Mouse (Mus musculus) lung, postnatal 36 days (tissue): Measurements from ENCODE around the gene Arhgap32.
A peak's percentile ranks its signal among the peaks of the same experiment; 100 is the strongest.
"Not testable (repeated sequence)": the region's sequence is repeated elsewhere in the genome, so short reads cannot be mapped to it uniquely, and the experiment has no call there.

ENCODE experiments used
- DNase-seq: peaks from one replicate; pipeline ENCODE4 v3.0.0; 2022; ENCODE audit warnings: mixed read lengths

Arhgap32 gene

DNA sequence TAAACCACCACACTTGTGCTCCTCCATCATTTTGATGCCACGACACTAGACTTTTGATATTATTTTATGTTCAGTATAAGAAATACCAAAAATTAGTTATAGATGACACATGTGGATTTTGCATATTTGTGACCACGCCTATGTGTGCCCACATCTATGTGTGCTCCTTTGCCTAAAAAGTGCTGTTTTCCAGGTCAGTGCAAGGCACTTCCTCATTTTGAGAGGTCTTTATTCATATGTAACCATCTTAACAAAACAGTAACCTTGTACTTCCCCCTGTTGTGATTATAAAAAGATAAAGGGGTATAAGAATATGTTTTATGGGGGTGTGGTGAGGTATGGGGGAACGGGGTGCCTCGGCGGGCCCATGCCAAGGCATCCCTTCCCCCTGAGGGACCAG is 22.7 kb downstream of the Arhgap32 start:
- DNase-seq: no peak

- peak; percentile 36 for DNase-seq
These were observed 23.7 kb downstream of the Arhgap32 start for GRCm38 (mm10) chr9:32139641-32140040.

DNA sequence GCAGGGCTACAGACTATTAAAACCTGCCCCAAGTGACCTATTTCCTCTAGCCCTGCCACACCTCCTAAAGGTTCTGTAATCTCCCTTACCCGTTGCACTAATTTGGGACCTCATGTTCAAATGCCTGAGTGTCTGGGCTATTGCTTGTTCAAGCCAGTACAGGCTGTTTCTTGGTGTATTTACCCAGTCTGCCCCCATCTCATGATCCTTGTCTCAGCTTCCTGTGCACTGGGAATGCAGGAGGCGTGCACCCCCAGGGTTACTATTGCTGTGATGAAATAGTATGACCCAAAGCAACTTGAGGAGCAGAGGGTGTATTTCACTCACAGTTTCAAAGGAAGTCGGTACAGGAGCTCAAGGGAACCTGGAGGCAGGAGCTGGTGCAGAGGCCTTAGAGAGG is 26.9 kb downstream of the Arhgap32 start:
- DNase-seq: no peak

- DNase-seq: no peak
These were observed 27.5 kb downstream of the Arhgap32 start for GRCm38 (mm10) chr9:32143451-32143850.

GRCm38 (mm10) chr9:32146257-32146996 is 30.5 kb downstream of the Arhgap32 start:
- DNase-seq: peak; percentile 45

DNA sequence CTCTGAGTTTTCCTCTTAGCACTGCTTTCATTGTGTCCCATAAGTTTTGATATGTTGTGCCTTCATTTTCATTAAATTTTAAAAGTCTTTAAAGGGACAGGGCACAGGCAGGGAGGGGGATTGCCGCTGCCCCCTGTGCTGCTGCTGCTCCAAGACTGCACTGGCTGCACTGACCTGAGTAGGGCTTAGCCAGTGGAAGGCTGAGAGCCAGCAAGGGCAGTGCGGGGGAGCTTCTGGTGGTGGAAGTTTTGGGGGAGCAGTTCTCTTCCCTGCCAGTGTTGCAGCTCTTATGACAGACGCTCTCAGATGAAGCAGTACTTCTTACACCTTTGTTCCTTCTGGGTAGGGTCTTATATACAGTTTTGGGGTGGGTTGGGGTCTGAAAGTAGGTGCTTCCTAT is 33.3 kb downstream of the Arhgap32 start:
- DNase-seq: no peak

GRCm38 (mm10) chr9:32149836-32150642 is 34.1 kb downstream of the Arhgap32 start:
- no peak for DNase-seq

DNA sequence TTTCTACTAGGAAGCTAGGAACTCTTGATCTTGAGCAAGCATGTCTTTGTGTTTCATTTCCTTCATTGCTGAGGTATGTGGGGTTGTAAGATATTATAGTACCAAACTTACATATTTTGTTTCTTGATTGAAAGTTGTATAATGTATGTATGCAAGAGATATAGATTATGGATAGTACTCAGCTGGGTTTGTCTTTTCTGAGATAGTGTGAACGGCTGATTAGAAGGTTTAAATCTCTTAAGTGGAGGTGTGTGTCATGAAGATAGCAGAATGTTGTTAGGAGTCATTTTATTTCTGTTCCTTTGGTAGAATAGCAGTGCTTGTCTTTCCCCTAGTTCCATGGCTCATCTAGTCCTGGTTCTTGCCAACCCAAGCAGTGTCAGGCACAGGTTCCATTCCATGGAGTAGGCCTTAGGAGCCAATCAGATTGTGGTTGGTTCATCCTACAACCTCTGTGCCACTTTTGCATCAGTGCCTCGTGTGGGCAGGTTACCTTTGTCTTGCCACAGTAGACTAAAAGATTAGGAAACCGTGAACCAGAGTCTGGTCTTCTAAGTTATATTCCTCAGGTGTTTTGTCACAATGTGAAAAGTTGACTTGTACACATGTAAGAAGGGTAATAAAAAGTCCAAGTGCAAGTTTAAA is 38.9 kb downstream of the Arhgap32 start:
- no peak for DNase-seq

DNA sequence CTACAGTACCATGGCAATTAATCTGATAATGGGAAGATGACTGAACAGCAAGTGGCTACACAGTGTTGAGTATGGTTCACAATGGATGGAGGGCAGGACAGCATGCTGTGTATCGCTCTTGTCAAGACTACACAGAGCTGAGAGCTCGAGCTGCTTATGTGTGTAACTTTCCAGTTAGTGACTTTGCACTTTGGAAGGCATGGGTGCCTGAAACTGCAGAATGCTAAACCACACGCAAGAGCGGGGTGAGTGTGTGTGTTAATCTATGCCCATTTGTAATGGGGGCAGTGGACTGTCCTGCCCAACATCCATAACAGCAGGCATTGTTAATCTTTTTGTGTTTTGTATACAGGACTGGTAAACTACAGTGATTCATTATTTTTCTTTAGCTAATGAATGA is 40.8 kb downstream of the Arhgap32 start:
- DNase-seq: no peak

GRCm38 (mm10) chr9:32157201-32157600 is 41.3 kb downstream of the Arhgap32 start:
- no peak for DNase-seq

DNA sequence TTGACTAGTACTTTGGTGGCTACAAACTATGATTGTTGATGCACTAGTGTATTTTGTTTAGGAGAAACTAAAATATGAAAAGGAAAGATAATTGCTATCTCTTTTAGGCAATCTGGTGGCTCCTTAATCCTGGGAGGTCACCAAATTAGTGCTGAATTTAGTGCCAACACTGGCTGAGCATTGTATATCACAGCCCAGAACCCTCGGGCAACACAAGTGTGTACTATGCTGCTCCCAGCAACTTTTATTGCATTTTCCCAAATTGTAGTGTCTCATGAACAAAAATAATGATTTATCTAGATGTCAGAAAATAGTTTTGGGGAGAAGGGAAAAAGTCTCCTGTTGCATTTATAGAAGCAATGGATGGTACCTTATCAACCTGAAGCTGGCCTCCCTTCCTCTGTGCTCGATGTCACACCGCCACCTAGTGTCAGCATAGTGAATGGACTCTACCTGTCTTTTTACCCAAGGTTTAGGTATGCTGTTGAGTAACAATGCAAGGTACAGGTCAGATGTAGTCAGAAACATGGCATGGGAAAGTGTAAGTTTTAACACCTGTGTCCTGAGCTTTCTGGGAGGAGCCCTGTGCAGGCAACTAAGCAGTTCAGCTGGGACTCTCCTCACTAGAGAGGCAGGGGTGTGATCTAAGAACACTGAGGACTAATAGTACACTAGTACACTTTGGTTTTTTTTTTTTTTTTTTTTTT is 43.1 kb downstream of the Arhgap32 start:
- peak; percentile 78 for DNase-seq

GRCm38 (mm10) chr9:32159724-32160123 is 43.8 kb downstream of the Arhgap32 start:
- DNase-seq: no peak

- no peak for DNase-seq
These were observed 46.9 kb downstream of the Arhgap32 start for GRCm38 (mm10) chr9:32162792-32163191.

GRCm38 (mm10) chr9:32163820-32164219 is 47.9 kb downstream of the Arhgap32 start:
- DNase-seq: not testable (repeated sequence)

- DNase-seq: no peak
These were observed 52.7 kb downstream of the Arhgap32 start for GRCm38 (mm10) chr9:32168546-32169137.

DNA sequence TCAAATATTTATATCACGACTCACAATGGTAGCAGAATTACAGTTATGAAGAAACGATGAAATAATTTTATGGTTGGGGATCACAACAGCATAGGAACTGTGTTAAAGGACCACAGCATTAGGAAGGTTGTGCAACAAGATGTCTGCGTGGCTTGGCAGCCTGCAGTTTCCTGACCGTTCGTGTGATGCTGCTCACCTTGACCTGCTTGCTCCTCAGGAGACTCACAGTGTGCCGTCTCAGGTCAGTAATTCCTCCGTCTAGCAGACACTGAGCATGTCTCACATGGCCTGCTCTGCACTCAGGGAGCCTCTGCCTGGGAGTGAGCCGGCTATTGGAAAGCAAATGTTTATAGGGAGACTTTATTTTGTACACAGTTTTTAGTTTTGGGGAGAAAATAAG is 54.8 kb downstream of the Arhgap32 start:
- DNase-seq: no peak

- DNase-seq: peak; percentile 24
These were observed 60.7 kb downstream of the Arhgap32 start for GRCm38 (mm10) chr9:32176612-32177011.

- no peak for DNase-seq
These were observed 65.2 kb downstream of the Arhgap32 start for GRCm38 (mm10) chr9:32181170-32181569.

DNA sequence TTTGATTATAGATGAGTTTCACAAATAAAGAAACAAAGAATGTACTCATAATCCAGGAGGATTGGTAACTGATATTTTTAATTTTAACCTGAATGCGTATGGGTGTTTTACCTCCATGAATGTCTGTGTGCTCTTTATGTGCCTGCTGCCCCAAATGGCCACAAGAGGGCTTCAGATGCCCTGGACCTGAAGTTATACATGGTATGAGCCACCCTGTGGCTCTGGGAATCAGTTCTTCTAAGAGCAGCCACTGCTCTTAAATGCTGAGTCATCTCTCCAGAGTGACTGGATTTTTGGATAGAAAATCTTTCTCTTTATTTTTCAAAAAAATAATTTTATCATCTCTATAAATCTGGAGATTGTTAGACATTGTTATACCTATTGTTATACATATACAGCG is 70.6 kb downstream of the Arhgap32 start:
- peak; percentile 32 for DNase-seq

- no peak for DNase-seq
These were observed 76.5 kb downstream of the Arhgap32 start for GRCm38 (mm10) chr9:32192295-32193073.

DNA sequence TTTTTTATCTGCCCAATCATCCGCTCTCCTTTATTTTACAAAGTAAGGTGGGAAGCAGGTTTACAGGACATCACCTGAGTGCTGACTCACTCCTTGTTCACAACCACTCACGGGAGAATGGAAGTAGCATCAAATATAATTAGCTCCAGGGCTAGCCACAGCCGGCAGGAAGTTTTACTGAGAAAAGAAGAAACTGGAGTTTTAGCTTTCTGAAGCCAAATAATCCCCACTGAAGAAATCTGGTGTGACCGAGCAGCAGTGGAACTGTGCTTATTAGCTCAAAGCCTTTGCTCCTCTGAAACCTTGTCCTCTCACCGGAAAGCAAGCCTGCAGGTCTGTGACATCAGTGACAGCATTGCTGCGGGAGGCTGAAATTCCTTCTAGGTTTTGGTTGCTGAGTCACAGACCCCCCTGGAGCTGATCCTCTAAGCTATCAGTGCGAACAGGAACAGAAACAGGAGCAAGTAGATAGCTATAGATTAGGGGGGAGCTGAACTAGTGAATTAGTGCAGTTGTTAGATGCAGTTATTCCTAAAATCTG is 88.6 kb downstream of the Arhgap32 start:
- DNase-seq: no peak

- no peak for DNase-seq
These were observed 91.2 kb downstream of the Arhgap32 start for GRCm38 (mm10) chr9:32207133-32207532.
